Mouse (Mus musculus) embryonic facial prominence, embryonic 10.5 days (tissue): ENCODE results near the gene Adam11. TPM values are rescaled to one million over a fixed set of nuclear protein-coding genes. Genes with fewer than 3 reads are reported as not detected.

Experiments used
- DNase-seq: peaks from one replicate; pipeline ENCODE4 v3.0.0-alpha.2; 2017; ENCODE audit warnings: low spot score
- H3K27ac ChIP-seq: fragments of 300-500 bp; sonication (generic); replicated peaks from 2 replicates; pipeline ENCODE4 v1.5.1; 2016; ENCODE audit warnings: mild to moderate bottlenecking
- H3K27me3 ChIP-seq: fragments of 300-500 bp; sonication (generic); replicated peaks from 2 replicates; pipeline ENCODE4 v1.6.1; 2016; ENCODE audit warnings: low read depth, mild to moderate bottlenecking; ENCODE audit not compliant: poor library complexity, severe bottlenecking
- H3K36me3 ChIP-seq: fragments of 300-500 bp; sonication (generic); replicated peaks from 2 replicates; pipeline ENCODE4 v1.6.1; 2016; ENCODE audit warnings: mild to moderate bottlenecking, moderate library complexity
- H3K4me1 ChIP-seq: fragments of 300-500 bp; sonication (generic); 2 replicates; pipeline ENCODE4 v1.6.1; 2016
- H3K4me3 ChIP-seq: fragments of 300-500 bp; sonication (generic); 2 replicates; pipeline ENCODE4 v1.5.1; 2016; ENCODE audit warnings: mild to moderate bottlenecking, moderate library complexity
- H3K9me3 ChIP-seq: fragments of 300-500 bp; sonication (generic); 2 replicates; pipeline ENCODE4 v1.6.1; 2016; ENCODE audit warnings: mild to moderate bottlenecking
- WGBS: fragments of 180-500 bp; shearing (Covaris S2); methylation state at CpG from one replicate; pipeline ENCODE4 v1.1.7; 2016; 5-methylcytosine and 5-hydroxymethylcytosine counted together
- polyA plus RNA-seq: library from polyadenylated mRNA; unstranded; fragments of >200 nt; fragmentation: Nextera tagmentation; extraction: Ambion mirVana; gene quantifications from 2 replicates; pipeline ENCODE4 v1.2.1, GENCODE M21; 2016

The Adam11 gene
- polyA plus RNA-seq, 1 experiment from 2014 or later, result 21.0 TPM

- Histone ChIP-seq H3K4me3 (no peak overlapping the region), H3K9me3 (no peaks in the 10 kb centered on the region), H3K27me3 (peaks cover 68% of the 10 kb centered on the region), H3K36me3 (no peaks in the 10 kb centered on the region), H3K27ac (no peak overlapping the region), H3K4me1 (peaks cover 41% of the 10 kb centered on the region)
- DNase-seq, result no peak
- WGBS, result 82% methylated on average over 2 of the region's 2 CpGs
These were observed 2.3 kb upstream of the Adam11 start for GRCm38 (mm10) chr11:102758977-102759376.

GRCm38 (mm10) chr11:102760805-102761308 lies 382 bp upstream of the Adam11 start:
- H3K9me3 ChIP-seq, result no peaks in the 10 kb centered on the region
- no peaks in the 10 kb centered on the region for H3K36me3 ChIP-seq
- peak overlapping the region; percentile 81 for H3K27ac ChIP-seq
- peaks cover 32% of the 10 kb centered on the region for H3K4me1 ChIP-seq
- 19% methylated on average over 6 of the region's 6 CpGs for WGBS
- peak overlapping the region; percentile 80 for H3K4me3 ChIP-seq
- no peak for DNase-seq
- H3K27me3 ChIP-seq, result peaks cover 68% of the 10 kb centered on the region

GRCm38 (mm10) chr11:102762248-102762647 lies 1.0 kb downstream of the Adam11 start:
- Histone ChIP-seq H3K27me3 (peaks cover 68% of the 10 kb centered on the region), H3K4me3 (peak overlapping the region; percentile 80), H3K9me3 (no peaks in the 10 kb centered on the region), H3K4me1 (peaks cover 38% of the 10 kb centered on the region), H3K27ac (peak overlapping the region; percentile 81; the same call in 1 of the 2 replicates), H3K36me3 (no peaks in the 10 kb centered on the region)
- DNase-seq, result no peak
- 7% methylated on average over 15 of the region's 15 CpGs for WGBS

- Histone ChIP-seq H3K4me3 (peak overlapping the region; percentile 80; the same call in 1 of the 2 replicates), H3K9me3 (no peaks in the 10 kb centered on the region), H3K36me3 (no peaks in the 10 kb centered on the region), H3K27me3 (peaks cover 63% of the 10 kb centered on the region), H3K4me1 (peaks cover 46% of the 10 kb centered on the region), H3K27ac (no peak overlapping the region)
- WGBS, result 57% methylated on average over 11 of the region's 11 CpGs
- no peak for DNase-seq
These were observed 1.9 kb downstream of the Adam11 start for GRCm38 (mm10) chr11:102763009-102763767.

GRCm38 (mm10) chr11:102765416-102765815 lies 4.2 kb downstream of the Adam11 start:
- H3K27me3 ChIP-seq, result peaks cover 44% of the 10 kb centered on the region

GRCm38 (mm10) chr11:102767055-102767670 lies 5.9 kb downstream of the Adam11 start:
- Histone ChIP-seq H3K9me3 (no peaks in the 10 kb centered on the region), H3K4me3 (no peak overlapping the region), H3K27ac (0 out of 2 replicates have a peak overlapping the region, but pooled peaks have one; percentile 7), H3K36me3 (no peaks in the 10 kb centered on the region), H3K4me1 (peaks cover 64% of the 10 kb centered on the region), H3K27me3 (peaks cover 42% of the 10 kb centered on the region)
- WGBS, result 76% methylated on average over 6 of the region's 6 CpGs
- DNase-seq, result no peak

More at GRCm38 (mm10) chr11:102765416-102765815, 4.2 kb downstream of the Adam11 start:
- H3K4me1 ChIP-seq, result peaks cover 62% of the 10 kb centered on the region
- H3K36me3 ChIP-seq, result no peaks in the 10 kb centered on the region
- H3K27ac ChIP-seq, result no peak overlapping the region
- H3K9me3 ChIP-seq, result no peaks in the 10 kb centered on the region
- DNase-seq, result no peak
- WGBS, result 79% methylated on average over 5 of the region's 5 CpGs
- no peak overlapping the region for H3K4me3 ChIP-seq

- 89% methylated on average over 6 of the region's 6 CpGs for WGBS
- H3K4me1 ChIP-seq, result peaks cover 69% of the 10 kb centered on the region
- H3K9me3 ChIP-seq, result no peaks in the 10 kb centered on the region
- no peak overlapping the region for H3K27ac ChIP-seq
- H3K4me3 ChIP-seq, result no peak overlapping the region
- H3K36me3 ChIP-seq, result no peaks in the 10 kb centered on the region
- peaks cover 24% of the 10 kb centered on the region for H3K27me3 ChIP-seq
- DNase-seq, result no peak
These were observed 7.9 kb downstream of the Adam11 start for GRCm38 (mm10) chr11:102769141-102769540.

- H3K4me1 ChIP-seq, result peaks cover 78% of the 10 kb centered on the region
- H3K36me3 ChIP-seq, result no peaks in the 10 kb centered on the region
- H3K4me3 ChIP-seq, result no peak overlapping the region
- peak overlapping the region; percentile 68 for H3K27ac ChIP-seq
- peaks cover 17% of the 10 kb centered on the region for H3K27me3 ChIP-seq
- no peaks in the 10 kb centered on the region for H3K9me3 ChIP-seq
- no peak for DNase-seq
- 83% methylated on average over 12 of the region's 12 CpGs for WGBS
These were observed 8.9 kb downstream of the Adam11 start for GRCm38 (mm10) chr11:102769993-102770661.

- H3K4me3 ChIP-seq, result 0 out of 2 replicates have a peak overlapping the region, but pooled peaks have one; percentile 37
- H3K4me1 ChIP-seq, result peaks cover 83% of the 10 kb centered on the region
- H3K27ac ChIP-seq, result peak overlapping the region; percentile 68
- DNase-seq, result peak; percentile 47
- H3K9me3 ChIP-seq, result no peaks in the 10 kb centered on the region
- H3K27me3 ChIP-seq, result peaks cover 21% of the 10 kb centered on the region
- H3K36me3 ChIP-seq, result peaks cover 3% of the 10 kb centered on the region
- WGBS, result 39% methylated on average over 15 of the region's 15 CpGs
These were observed 9.6 kb downstream of the Adam11 start for GRCm38 (mm10) chr11:102770662-102771435.

- Histone ChIP-seq H3K9me3 (no peaks in the 10 kb centered on the region), H3K36me3 (peaks cover 16% of the 10 kb centered on the region), H3K4me1 (peaks cover 82% of the 10 kb centered on the region), H3K27ac (peak overlapping the region; percentile 68), H3K27me3 (peaks cover 21% of the 10 kb centered on the region), H3K4me3 (peak overlapping the region; percentile 37)
- DNase-seq, result no peak
- 20% methylated on average over 16 of the region's 16 CpGs for WGBS
These were observed 10.9 kb downstream of the Adam11 start for GRCm38 (mm10) chr11:102771916-102772714.
